Mouse (Mus musculus): ENCODE measurements at regions not wholly inside any gene's neighbourhood (a gene's known extent, or its start where the extent isn't known, plus 50 kb on each side); places are given as distances from the start of the nearest gene placed in this dataset.

GRCm38 (mm10) chr7:69807220-69807619 lies 559.3 kb downstream of the Nr2f2 start:
- TF ChIP-seq ZMIZ1 (IDR thresholded peaks at IDR 0.05; ENCODE audit: low read depth, low read length) (no peak), HCFC1 (IDR thresholded peaks at IDR 0.05; ENCODE audit: low read depth, low read length) (no peak), UBTF (IDR thresholded peaks at IDR 0.05; ENCODE audit: low read depth, low read length) (no peak), ELF1 (IDR thresholded peaks at IDR 0.05; ENCODE audit: low read depth, low read length) (no peak), ETS1 (conservative IDR thresholded peaks at IDR 0.05; ENCODE audit: low read depth, low read length) (no peak), GABPA (IDR thresholded peaks at IDR 0.05; ENCODE audit: insufficient replicate concordance, low read depth, low read length) (no peak), CTCF (conservative IDR thresholded peaks at IDR 0.05 in 1 of 2, IDR thresholded peaks at IDR 0.05 in 1 of 2; ENCODE audit: low read depth in 2 of 2, low read length in 2 of 2) (no peak), ZNF384 (IDR thresholded peaks at IDR 0.05; ENCODE audit: low read depth, low read length) (no peak), IRF4 (IDR thresholded peaks at IDR 0.05; ENCODE audit: low read depth, low read length) (no peak), PAX5 (IDR thresholded peaks at IDR 0.05; ENCODE audit: low read length) (no peak), USF1 (IDR thresholded peaks at IDR 0.05; ENCODE audit: low read depth, low read length) (no peak), POLR2A (IDR thresholded peaks at IDR 0.05; ENCODE audit: low read depth, low read length) (no peak), MAZ (IDR thresholded peaks at IDR 0.05; ENCODE audit: low read depth, low read length) (no peak), ZC3H11A (IDR thresholded peaks at IDR 0.05; ENCODE audit: low read depth, low read length) (no peak)
- in situ Hi-C loops (cut with MboI; ENCODE audit: low pct_ligation_motif_present, low pct_unique_long_range_greater_than_20kb, low sequenced_read_pairs) = no loop called here

GRCm38 (mm10) chr7:69770980-69771348 lies 595.6 kb downstream of the Nr2f2 start:
- no peak overlapping the region for H3K27ac ChIP-seq (ENCODE audit: insufficient read depth, low read depth)
- in situ Hi-C loops (cut with MboI; ENCODE audit: low pct_ligation_motif_present, low pct_unique_long_range_greater_than_20kb, low sequenced_read_pairs) = no loop called here
- H3K9ac ChIP-seq (ENCODE audit: insufficient read depth, low read depth) = no peak overlapping the region
- H3K4me3 ChIP-seq (replicated peaks in 1 of 3; ENCODE audit: low read depth in 2 of 3, low read length in 2 of 3, poor library complexity in 1 of 3) = no peak overlapping the region
- H3K27me3 ChIP-seq (replicated peaks) = no peaks in the 10 kb centered on the region
- TF ChIP-seq CHD1 (IDR thresholded peaks at IDR 0.05; ENCODE audit: low read depth, low read length) = no peak
- no peak for TF ChIP-seq TBP (conservative IDR thresholded peaks at IDR 0.05; ENCODE audit: low read depth, low read length)
- no peak for TF ChIP-seq TCF12 (IDR thresholded peaks at IDR 0.05; ENCODE audit: low read depth, low read length)
- TF ChIP-seq JUN (IDR thresholded peaks at IDR 0.05; ENCODE audit: insufficient read depth, low read depth, low read length) = no peak
- no peak for TF ChIP-seq EP300 (IDR thresholded peaks at IDR 0.05; ENCODE audit: low read length)
- no peak for TF ChIP-seq ELF1 (IDR thresholded peaks at IDR 0.05; ENCODE audit: low read depth, low read length)
- no peak for TF ChIP-seq PAX5 (IDR thresholded peaks at IDR 0.05; ENCODE audit: low read length)
- no peak for TF ChIP-seq CTCF (conservative IDR thresholded peaks at IDR 0.05 in 1 of 2, IDR thresholded peaks at IDR 0.05 in 1 of 2; ENCODE audit: low read depth in 2 of 2, low read length in 2 of 2)
- TF ChIP-seq IRF4 (IDR thresholded peaks at IDR 0.05; ENCODE audit: low read depth, low read length) = no peak
- TF ChIP-seq NRF1 (IDR thresholded peaks at IDR 0.05; ENCODE audit: low read depth, low read length) = no peak
- no peak for TF ChIP-seq CHD2 (IDR thresholded peaks at IDR 0.05; ENCODE audit: low read length)
- TF ChIP-seq ZKSCAN1 (IDR thresholded peaks at IDR 0.05; ENCODE audit: borderline replicate concordance, low read depth, low read length) = no peak
- dilution Hi-C loops (cut with MboI; ENCODE audit: extremely low pct_ligation_motif_present, extremely low pct_unique_long_range_greater_than_20kb, low sequenced_read_pairs) = no loop called here
- no peaks in the 10 kb centered on the region for H3K36me3 ChIP-seq (replicated peaks in 1 of 2; ENCODE audit: control insufficient read depth in 1 of 2, insufficient read depth in 1 of 2, low read length in 1 of 2)
- H3K4me2 ChIP-seq (ENCODE audit: insufficient read depth, low read depth, poor library complexity, severe bottlenecking) = no peak overlapping the region
- no peaks in the 10 kb centered on the region for H3K79me2 ChIP-seq (replicated peaks; ENCODE audit: control insufficient read depth, extremely low read depth, insufficient read depth, poor library complexity, severe bottlenecking)
- peaks cover 49% of the 10 kb centered on the region for H3K9me3 ChIP-seq (replicated peaks; ENCODE audit: low read length)
- DNase-seq (ENCODE audit: extremely low read depth) = no peak
- no peaks in the 10 kb centered on the region for H3K4me1 ChIP-seq (ENCODE audit: control insufficient read depth in 1 of 2, insufficient read depth in 2 of 2)

More at GRCm38 (mm10) chr7:69807220-69807619, 559.3 kb downstream of the Nr2f2 start:
- H3K27me3 ChIP-seq (replicated peaks) = no peaks in the 10 kb centered on the region
- no peak overlapping the region for H3K4me3 ChIP-seq (replicated peaks in 1 of 3; ENCODE audit: low read depth in 2 of 3, low read length in 2 of 3, poor library complexity in 1 of 3)
- no peak overlapping the region for H3K9ac ChIP-seq (ENCODE audit: insufficient read depth, low read depth)
- no peak overlapping the region for H3K27ac ChIP-seq (ENCODE audit: insufficient read depth, low read depth)
- no peaks in the 10 kb centered on the region for H3K4me1 ChIP-seq (ENCODE audit: control insufficient read depth in 1 of 2, insufficient read depth in 2 of 2)
- peaks cover 35% of the 10 kb centered on the region for H3K9me3 ChIP-seq (replicated peaks; ENCODE audit: low read length)
- H3K79me2 ChIP-seq (replicated peaks; ENCODE audit: control insufficient read depth, extremely low read depth, insufficient read depth, poor library complexity, severe bottlenecking) = no peaks in the 10 kb centered on the region
- dilution Hi-C loops (cut with MboI; ENCODE audit: extremely low pct_ligation_motif_present, extremely low pct_unique_long_range_greater_than_20kb, low sequenced_read_pairs) = no loop called here
- DNase-seq (ENCODE audit: extremely low read depth) = no peak
- H3K36me3 ChIP-seq (replicated peaks in 1 of 2; ENCODE audit: control insufficient read depth in 1 of 2, insufficient read depth in 1 of 2, low read length in 1 of 2) = no peaks in the 10 kb centered on the region
- H3K4me2 ChIP-seq (ENCODE audit: insufficient read depth, low read depth, poor library complexity, severe bottlenecking) = no peak overlapping the region

Measured in CH12.LX (cell line).